Mouse (Mus musculus): ENCODE data around the gene Gm42957. TPM values are rescaled to one million over a fixed set of nuclear protein-coding genes. Genes with fewer than 3 reads are reported as not detected.
"Not testable (repeated sequence)": the region's sequence is repeated elsewhere in the genome, so short reads cannot be mapped to it uniquely, and the experiment has no call there.

Gene Gm42957
- total RNA-seq, 2 experiments from 2014 or later = 0.18 TPM; not detected in 1

DNA sequence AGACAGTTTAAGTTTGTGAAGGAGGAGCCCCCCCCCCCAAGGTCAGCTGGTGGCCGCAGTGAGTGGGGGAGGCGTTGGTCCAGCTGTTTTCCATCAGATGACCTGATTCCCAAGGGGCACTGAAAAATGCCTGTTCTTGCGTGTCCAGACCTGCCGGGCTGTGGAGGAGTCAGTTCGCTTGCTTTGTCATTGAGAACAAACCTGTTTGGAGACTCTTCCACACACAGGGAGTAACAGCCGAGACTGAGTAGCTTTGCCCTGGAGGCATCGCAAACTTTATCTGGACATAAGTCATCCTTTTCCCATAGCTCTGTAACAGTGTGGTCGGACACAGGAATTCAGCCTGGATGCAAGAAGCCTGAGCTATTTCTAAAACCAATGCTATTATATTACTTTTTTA, 39.2 kb downstream of the Gm42957 start:
- DNase-seq = no peak

DNA sequence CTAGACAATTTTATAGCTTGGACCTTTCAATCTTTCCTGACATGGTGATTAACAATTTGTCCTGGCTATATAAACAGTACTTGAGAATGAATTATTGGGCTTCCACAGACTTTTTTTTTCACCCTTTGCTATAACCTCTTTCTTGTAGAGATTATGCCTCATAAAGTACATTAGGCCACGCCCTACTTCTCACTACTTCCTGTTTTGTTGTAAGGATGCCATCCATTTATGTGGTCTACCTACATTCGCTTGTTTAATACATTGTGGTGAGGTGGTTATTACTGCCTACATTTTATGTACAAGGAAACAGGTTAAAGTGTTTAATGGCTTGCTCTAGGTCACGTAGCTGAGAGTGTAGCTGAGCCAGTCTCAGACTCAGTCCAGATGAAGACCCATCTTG, 39.9 kb downstream of the Gm42957 start:
- no peak for DNase-seq

DNA sequence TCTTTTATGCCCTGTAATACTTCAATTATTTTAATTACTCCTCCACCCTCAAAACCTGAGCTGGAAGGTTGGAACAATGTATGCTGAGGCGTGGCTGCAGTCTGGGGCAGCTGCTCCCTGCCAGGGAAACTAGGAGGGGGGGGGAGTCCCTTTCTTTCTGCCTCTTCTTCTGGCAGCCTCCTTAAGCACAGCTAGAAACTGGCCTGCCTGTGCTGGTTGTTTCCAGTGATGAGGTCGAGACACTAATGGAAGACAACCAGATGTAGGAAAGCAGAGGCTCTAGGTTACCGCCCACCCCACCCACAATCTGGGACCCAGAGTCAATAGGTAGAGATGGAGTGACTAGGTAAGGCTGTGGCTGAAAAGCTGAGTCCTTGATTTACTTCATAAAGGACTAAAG, 40.4 kb downstream of the Gm42957 start:
- DNase-seq = no peak

DNA sequence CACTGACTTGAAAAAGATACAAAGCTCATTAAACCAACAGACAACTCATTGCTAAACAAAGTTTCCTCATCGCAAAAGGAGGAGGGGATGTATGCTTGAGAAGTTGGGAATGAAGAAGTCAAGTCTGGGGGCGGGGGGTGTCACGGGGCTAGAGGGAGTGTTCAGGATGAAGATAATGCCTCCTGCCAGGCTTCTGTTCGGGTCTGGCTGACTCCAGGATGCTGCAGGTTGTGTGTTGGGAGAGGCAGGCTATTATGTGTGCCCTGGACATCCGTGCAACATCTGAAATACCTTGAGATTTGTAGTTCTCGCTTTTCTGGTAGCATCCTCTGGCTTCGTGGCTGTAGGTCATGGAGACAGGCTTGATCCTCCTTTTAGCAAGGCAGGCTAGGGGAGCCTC, 43.2 kb downstream of the Gm42957 start:
- DNase-seq = no peak

DNA sequence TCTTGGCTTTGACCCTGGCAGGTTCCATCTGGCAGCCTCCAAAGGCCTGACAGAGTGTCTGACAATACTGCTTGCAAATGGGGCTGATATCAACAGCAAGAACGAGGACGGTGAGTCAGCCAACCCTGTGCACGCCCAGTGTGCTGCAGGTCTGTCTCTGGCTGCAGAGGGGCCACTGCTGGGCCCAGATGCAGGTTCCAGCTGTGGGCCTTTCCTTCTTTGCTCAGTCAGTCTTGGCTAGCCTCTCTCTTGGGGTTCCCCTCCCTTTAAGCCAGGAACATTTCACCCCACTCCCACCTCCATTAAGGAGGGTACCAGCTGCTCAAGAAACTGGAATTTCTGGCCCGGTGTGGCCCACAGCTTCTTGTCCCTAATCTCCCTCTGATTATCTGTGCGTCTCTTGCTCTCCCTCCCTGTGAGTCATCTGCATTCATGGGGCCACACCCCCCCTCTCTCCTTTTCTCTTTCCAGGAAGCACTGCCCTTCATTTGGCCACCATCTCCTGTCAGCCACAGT, 43.9 kb downstream of the Gm42957 start:
- no peak for DNase-seq

DNA sequence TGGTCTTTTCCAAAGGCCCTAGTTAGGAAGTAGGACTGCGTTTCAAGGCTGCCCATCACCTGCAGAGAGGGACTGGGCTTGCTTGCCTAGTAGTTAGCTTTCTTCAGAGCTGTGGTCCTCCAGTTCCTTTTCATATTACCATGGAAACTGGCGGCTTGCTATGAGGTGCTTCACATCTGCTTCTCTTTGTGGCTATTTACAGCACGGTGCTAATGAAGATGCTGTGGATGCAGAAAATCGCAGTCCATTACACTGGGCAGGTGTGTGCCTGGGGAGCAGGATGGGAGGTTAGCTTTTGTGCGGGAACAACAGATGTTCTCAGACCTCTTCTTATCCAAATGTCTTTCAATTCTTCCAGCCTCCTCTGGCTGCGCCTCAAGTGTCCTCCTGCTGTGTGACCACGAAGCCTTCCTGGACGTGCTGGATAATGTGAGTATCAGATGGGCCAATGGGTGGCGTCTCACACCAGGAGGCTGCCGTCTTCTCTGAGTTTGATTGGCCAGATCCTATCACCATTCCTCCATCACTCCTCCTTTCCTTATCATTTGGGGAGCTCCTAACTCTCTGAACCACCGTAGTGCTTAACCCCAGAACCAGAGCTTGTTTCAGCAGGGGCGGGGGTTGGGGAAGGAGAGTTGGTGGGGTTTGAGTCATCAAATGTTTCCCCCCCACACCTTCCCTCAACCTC, 45.1 kb downstream of the Gm42957 start:
- DNase-seq = no peak

DNA sequence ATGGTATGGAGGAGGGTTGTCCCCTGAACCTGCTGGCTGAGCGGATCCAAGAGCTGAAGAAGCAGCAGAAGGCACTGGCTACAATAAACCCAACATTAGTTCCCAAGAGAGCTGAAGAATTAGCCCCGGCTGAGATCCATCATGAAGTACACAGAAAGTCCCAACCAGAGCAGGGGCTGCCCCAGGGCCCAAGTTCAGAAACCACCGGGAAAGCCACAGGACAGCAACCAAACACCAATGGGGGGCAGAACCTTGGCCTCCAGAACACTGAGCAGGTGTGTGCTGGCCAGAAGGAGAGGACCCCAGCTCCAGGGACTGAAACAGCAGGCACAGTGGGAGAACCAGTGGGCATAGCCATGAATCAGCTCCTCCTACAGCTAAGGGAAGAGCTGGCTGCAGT, 48.2 kb downstream of the Gm42957 start:
- DNase-seq = no peak

DNA sequence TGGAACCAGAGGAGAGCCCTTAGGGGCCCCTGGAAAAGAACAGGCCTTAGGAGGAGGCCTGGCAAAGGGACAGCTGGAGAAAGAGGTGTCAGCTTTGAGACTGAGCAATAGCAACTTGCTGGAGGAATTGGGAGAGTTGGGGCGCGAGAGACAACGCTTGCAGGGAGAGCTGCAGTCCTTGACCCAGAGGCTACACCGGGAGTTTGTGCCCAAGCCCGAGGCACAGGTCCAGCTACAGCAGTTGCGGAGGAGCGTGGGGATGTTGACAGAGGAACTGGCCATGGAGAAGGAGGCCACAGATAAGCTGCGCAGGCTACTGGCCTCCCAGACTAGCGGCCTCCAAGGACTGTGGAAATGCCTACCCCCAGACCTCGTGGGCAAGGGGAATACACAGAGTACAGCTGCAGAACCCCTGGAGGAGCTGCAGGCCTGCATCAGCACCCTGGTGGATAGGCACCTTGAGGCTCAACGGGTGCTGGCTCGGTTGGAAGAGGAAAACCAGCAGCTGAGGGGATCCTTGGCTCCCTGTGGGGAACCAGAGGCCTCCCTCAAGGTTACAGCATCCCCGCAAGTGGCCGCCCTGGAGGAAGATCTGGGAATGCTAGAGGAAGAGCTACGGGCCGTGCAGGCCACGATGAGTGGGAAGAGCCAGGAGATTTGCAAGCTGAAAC, 49.0 kb downstream of the Gm42957 start:
- DNase-seq = peak; percentile 31 to 53

DNA sequence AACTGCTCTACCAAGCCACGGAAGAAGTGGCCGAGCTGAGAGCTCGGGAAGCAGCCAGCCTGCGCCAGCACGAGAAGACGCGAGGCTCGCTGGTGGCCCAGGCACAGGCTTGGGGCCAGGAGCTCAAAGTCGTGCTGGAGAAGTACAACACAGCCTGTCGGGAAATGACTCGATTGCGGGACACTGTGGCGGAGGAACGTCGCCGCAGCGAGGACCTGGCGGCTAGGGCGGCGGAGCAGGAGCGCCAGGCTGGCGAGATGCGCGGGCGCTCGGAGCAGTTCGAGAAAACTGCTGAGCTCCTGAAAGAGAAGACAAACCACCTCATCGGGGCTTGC, 49.5 kb downstream of the Gm42957 start:
- no peak for DNase-seq

DNA sequence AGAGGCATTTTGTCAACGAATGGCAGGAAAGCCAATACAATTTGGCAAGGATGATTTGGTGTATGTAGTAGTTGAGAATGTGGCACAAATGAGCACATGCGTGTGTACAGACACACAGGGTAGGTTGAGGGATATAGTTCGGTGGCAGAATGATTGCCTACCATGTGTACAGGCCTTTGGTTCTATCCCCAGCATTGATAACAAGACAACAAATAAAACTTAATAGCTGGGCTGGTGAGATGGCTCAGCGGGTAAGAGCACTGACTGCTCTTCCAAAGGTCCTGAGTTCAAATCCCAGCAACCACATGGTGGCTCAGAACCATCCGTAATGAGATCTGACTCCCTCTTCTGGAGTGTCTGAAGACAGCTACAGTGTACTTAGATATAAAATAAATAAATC, 50.8 kb downstream of the Gm42957 start:
- not testable (repeated sequence) for DNase-seq

DNA sequence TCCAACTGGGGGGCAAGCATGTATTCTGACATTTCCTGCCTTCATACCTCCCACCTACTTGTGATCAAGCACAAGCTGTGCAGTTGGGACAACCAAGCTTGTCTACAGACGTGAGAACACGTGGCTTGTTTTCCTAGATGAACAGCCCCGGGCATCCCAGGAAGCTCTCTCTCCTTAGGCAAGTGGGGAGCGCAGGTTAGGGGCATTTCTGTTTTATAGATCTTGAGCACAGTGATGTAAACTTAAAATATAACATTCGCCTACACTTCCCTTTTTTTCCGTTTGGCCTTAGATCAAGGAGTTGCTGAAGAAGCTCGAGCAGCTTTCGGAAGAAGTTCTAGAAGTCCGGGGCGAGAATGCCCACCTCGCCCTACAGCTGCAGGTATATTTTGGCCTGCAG, 53.6 kb downstream of the Gm42957 start:
- DNase-seq = no peak

DNA sequence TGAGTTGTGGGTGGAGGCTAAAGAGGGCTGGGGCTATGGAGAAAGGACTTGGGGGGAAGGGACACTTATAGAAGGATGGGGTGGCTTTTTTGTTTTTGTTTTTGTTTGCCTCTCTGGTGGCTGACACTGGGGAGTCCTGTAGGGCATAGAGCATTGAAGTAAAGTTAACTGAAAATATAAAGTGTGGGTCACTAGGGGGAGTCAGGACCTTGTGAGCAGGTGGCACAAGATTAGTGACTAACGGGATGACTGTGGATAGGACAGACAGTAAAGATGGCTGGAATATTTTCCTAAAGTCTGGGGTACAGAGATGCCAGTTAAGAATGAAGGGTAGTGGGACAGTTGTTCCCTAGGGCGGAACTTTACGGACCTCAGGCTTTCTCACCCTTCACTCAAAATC, 55.0 kb downstream of the Gm42957 start:
- no peak for DNase-seq

DNA sequence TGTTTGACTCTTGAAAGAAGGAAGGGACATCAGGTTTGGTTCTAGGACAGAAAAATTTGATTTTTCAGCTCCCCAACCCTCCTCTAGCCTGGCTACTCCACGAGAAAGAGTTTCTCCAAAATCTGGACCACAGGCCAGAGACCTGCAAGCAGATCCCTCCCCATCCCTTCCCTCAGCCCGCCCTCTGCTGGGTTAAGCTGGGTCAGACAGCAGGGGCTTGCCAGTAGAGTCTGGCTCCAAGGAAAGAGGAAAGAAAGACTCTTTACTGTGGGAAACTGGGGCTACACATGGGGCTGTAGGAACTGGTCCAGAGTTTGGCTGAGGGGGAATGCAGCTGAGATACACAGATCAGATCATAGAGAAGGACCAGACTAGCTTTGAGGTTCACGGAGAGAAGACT, 57.2 kb downstream of the Gm42957 start:
- peak; percentile 39 to 54 for DNase-seq

DNA sequence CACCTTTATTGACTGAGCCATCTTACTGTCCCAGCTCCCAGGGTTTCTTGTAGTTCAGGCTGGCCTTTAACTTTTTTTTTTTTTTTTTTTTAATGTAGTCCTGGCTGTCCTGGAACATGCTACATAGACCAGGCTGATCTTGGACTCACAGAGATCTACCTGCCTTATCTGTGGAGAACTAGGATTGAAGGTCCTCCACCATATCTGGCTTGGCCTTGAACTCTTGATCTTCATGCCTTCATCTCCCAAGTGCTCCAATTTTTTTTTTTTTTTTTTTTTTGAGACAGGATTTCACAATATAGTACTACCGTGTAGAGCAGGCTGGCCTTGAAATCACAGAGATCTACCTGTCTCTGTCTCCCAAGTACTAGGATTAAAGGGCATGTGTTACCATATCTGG, 58.3 kb downstream of the Gm42957 start:
- DNase-seq = no peak

DNA sequence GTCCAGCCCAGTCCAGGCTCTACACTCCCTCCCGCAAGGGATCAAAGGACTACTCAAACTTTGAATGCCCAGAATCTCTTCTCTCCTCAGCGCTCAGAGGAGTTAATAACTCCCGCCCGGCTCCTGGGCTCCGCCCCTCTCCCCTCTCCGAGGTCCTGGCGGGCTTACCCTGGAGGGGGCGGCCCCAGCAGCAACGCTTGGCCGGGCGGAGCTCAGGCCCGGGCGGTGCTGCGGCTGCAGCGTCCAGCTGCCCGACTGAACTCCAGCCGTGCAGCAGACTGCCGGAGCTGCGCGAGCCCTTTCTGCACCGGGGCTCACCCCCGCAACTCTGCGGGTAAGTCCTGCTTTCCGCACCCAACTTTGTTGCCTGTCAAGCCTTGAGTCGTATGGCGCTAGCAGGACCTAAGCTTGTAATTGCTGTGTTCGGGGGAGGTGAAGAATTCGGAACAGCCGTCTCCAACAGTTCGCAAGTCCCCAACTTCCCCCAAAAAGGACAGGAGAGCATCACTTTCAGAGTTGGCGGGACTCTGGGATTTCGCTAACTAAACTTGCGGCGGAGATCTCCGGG, 61.0 kb downstream of the Gm42957 start, which contains the start of gene Pias3:
TSS of gene Pias3 (plus strand) at position 187 of the 568 bp plus-strand sequence.
- DNase-seq = peak; percentile 86 to 94

DNA sequence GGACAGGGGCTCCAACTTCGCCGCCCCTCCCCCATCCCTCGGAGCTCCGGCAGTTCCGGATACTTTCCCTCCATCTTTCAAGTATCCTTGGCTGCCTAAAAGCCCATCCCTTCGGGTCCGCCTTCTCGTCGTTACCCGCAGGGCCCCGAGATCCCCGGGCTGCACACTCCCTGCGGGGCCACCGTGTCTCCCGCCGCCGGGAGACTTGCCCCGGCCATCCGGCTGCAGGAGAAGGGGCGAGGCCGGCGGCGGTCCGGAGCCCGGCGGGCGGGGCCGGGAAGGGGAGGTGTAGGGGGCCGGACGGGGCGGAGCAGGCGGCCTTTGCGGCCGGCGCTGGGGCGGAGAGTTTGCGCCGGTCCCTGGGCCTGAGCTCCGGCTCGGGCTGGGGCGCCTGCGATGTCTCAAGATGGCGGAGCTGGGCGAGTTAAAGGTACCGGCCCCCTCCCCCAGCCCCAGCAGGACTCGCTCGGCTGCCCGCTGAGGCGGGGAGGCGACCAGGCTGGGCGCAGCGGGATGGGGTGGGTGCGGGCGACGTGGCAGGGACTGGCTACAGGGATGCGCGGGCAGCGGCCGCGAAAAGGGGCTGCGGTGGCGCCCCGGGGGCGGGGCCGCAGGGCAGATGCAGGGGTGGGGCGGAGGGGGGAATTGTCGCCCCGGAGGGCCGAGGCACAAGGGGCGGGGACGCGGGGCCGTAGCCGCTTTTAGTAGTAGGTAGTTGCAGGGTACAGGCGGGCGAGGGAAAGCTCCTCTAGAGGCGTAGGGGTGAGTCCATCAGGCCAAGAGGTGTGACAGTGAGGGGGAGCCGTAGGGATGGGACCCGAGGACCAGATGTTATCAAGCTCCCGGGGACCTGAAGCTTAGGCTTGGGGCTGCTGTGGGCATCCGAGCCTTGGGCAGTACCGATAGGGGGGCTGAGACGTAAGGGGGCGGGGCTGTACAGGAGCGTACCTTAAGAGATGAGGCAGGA, 61.8 kb downstream of the Gm42957 start:
- DNase-seq = peak; percentile 92 to 96

DNA sequence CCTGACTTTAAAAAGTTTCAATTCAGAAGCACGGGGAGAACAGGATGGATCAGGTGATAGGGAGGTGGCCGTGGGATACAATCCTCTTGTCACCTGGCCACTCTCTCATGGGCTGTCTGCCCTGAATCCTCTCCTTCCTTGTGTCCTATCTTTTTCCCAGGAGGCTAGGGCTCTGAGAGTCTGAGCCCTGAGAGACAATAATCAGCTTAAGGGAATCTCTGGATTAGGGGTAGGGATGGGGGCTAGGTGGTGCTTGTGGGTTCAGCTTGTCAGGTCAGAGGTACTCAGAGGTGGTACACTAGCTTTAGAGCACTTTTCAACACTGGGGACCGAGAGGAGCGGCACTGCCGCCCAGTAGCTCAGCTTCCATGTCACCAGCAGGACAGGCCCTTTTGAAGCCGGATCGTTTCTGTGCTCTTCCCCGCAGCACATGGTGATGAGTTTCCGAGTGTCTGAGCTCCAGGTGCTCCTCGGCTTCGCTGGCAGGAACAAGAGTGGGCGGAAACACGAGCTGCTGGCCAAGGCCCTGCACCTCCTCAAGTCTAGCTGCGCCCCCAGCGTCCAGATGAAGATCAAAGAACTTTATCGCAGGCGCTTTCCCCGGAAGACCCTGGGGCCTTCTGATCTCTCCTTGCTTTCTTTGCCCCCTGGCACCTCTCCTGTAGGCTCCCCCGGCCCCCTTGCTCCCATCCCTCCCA, 63.9 kb downstream of the Gm42957 start:
- no peak for DNase-seq

DNA sequence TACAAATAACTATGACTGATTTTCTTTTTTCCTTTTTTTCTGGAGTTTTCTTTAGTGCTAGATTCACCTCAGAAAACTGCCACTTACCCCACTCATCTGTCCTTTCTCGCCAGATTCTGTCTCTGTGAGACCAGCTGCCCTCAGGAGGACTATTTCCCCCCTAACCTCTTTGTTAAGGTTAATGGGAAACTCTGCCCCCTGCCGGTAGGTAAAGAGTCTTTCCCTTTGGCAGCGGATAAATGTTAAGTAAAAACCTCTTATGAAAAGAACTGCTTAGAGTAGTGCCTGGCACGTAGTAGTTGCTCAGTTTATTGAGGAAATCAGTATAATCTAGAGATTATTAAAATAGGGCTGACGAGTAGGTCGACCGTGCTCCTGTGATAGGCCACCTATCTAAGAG, 65.1 kb downstream of the Gm42957 start:
- peak in 1 of 2 experiments; percentile 38 for DNase-seq

DNA sequence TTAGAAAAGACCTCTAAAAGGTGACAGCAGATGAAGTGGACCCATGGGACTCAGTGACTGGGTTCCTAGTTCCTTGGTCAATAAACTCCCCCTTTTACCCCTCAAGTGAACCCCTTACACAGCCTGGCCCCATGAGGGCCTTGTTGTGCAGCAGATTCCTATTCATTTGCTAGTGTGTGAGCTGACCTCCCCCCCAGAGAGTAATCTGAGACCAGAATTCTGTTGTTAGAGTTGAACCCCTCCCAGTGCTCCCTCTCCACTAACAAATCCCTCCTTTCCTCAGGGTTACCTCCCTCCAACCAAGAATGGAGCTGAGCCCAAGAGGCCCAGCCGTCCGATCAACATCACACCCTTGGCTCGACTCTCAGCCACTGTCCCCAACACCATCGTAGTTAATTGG, 65.7 kb downstream of the Gm42957 start:
- no peak for DNase-seq
